Mouse (Mus musculus): ENCODE data around the gene Trim24. TPM values are rescaled to one million over a fixed set of nuclear protein-coding genes. Genes with fewer than 3 reads are reported as not detected.

Trim24 gene
- total RNA-seq, 2 experiments from 2014 or later: 22.5 to 50.1 TPM

- no peak for ATAC-seq (replicated peaks; ENCODE audit: low FRiP score, low TSS enrichment, poor library complexity, severe bottlenecking)
Measured at GRCm38 (mm10) chr6:37858126-37858525, 12.5 kb upstream of the Trim24 start.

- ATAC-seq (replicated peaks; ENCODE audit: low FRiP score, low TSS enrichment, poor library complexity, severe bottlenecking): peak; percentile 91
Measured at GRCm38 (mm10) chr6:37862893-37863292, 7.7 kb upstream of the Trim24 start.

DNA sequence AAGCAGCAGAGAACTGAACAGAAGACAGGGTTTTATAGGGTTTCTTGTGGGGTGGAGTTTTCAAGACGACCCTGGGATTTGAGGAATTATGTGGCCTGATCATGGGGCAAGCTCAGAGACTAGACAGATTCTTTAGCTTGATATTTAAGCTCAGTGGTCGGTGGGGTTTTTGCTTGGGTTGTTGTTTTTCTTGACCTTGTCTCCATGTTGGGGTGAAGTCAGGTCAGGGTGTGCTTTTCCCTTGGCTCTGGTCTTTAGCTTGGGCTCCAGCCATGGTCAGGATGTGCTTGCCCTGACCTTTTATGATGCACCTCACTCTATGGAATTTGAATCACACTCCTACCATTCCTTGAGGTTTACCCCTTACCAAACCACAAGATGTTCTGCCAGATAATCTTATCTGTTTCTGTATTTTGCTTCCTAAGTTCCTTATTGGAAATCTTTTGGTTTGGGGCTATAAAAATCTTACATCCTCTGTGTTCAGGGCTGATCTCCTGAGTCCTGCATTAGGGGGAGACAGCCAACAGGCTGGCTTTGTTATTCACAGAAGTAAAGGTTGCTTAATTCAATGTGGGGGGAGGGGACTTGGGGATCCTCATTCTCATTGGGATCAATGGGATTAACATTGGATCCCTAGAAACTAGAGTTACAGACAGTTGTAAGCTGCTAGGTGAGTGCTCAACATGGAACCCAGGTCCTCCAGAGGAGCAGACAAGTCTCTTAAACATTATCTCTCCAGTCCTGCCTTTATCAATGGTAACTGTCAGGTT lies 6.5 kb upstream of the Trim24 start:
- no peak for ATAC-seq (replicated peaks; ENCODE audit: low FRiP score, low TSS enrichment, poor library complexity, severe bottlenecking)

GRCm38 (mm10) chr6:37871137-37871851 lies 683 bp downstream of the Trim24 start:
- peak; percentile 40 for ATAC-seq (replicated peaks; ENCODE audit: low FRiP score, low TSS enrichment, poor library complexity, severe bottlenecking)

- ATAC-seq (replicated peaks; ENCODE audit: low FRiP score, low TSS enrichment, poor library complexity, severe bottlenecking): no peak
Measured at GRCm38 (mm10) chr6:37872861-37873260, 2.2 kb downstream of the Trim24 start.

- ATAC-seq (replicated peaks; ENCODE audit: low FRiP score, low TSS enrichment, poor library complexity, severe bottlenecking): no peak
Measured at GRCm38 (mm10) chr6:37873731-37874130, 3.1 kb downstream of the Trim24 start.

- no peak for ATAC-seq (replicated peaks; ENCODE audit: low FRiP score, low TSS enrichment, poor library complexity, severe bottlenecking)
Measured at GRCm38 (mm10) chr6:37878206-37878605, 7.6 kb downstream of the Trim24 start.

- no peak for ATAC-seq (replicated peaks; ENCODE audit: low FRiP score, low TSS enrichment, poor library complexity, severe bottlenecking)
Measured at GRCm38 (mm10) chr6:37880586-37880985, 10.0 kb downstream of the Trim24 start.

GRCm38 (mm10) chr6:37893586-37893985 lies 23.0 kb downstream of the Trim24 start:
- no peak for ATAC-seq (replicated peaks; ENCODE audit: low FRiP score, low TSS enrichment, poor library complexity, severe bottlenecking)

- ATAC-seq (replicated peaks; ENCODE audit: low FRiP score, low TSS enrichment, poor library complexity, severe bottlenecking): peak; percentile 83
Measured at GRCm38 (mm10) chr6:37895646-37896435, 25.2 kb downstream of the Trim24 start.

DNA sequence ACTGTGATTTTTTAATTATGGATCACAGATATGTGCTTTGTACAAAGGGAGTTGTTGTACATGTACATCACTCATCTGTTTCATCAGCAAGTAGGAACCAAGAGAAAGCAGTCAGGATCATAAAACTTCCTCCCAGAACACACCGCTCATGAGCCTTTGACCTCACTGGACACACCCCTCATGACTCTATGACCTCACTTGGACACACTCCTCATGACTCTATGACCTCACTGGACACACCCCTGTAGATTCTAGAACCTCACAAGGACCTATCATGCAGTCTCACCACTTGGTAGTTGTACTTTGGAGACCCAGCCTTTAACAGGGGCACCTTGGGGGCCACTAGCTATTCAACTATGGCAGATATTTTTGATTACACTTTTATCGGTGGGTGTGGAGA lies 29.6 kb downstream of the Trim24 start:
- ATAC-seq (replicated peaks; ENCODE audit: low FRiP score, low TSS enrichment, poor library complexity, severe bottlenecking): no peak

DNA sequence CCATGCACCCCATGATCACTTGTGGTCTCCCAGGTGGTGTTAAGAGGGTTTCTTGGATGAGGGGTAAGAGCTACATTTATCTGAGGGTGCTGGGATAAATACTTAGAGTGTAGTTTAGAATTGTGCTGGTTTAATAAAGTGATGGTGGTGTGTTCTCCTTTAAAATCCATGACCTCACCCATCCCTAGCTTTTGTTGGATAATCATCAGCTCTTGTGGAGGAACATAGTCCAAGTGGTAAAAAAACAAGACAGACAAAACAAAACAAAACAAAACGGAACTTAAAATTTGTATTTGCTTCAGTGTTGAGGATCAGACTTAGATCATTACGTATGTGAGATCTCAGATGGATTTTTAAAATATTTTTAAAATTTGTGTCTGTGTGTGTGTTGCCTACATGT lies 31.2 kb downstream of the Trim24 start:
- no peak for ATAC-seq (replicated peaks; ENCODE audit: low FRiP score, low TSS enrichment, poor library complexity, severe bottlenecking)

DNA sequence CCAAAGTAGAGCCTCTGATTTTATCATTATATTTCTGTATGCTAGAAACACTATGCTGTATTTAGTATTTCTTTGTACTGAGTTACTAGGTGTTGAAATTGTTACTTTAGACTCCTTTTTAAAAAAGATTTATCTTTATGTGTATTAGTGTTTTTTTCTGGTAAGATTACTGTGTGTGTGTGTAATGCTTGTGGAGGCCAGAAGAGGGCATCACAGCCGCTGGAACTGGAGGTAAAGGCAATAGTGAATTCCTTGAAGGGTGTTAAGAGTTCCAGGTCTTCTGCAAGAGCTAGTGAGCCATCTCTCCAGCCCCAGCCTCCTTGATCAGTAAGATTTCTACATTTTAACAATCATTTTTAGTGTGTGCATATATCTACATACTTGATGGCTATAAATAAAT lies 33.2 kb downstream of the Trim24 start:
- no peak for ATAC-seq (replicated peaks; ENCODE audit: low FRiP score, low TSS enrichment, poor library complexity, severe bottlenecking)

DNA sequence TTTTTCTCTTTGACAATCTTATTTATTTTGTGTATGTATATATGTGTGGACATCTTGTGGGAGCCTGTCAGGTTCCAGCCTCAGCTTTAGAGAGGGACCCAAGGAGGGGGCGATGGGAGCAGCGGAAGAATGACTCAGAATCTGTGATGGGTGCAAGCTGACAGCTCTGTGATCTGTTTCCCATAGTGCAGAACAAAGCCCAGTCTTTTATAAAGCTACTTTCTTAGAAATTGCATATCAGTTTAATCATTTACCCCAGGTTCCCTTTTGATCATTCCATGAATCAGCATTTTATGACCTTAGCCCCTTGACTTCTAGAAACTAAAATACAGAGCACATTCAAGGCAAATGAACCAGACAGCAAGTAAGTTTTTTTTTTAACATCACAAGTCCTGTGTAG lies 42.9 kb downstream of the Trim24 start:
- no peak for ATAC-seq (replicated peaks; ENCODE audit: low FRiP score, low TSS enrichment, poor library complexity, severe bottlenecking)

DNA sequence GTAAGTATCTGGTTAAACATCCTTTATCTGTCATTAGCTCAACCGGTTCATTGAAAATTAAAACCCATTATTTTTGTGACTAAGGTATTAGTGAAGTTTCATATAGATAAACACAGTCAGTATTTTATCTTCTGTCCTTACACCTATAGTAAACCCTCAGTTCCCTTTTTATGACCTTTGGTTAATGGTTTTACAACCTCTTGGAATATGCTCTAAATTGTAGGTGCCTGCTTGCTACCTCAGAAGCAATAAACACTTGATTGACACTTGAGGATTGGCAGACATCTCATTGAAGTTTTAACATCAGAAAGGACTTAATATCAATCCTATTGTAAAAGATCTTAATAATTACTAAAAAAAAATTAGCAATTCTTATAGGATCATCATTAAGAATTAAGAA lies 54.5 kb downstream of the Trim24 start:
- ATAC-seq (replicated peaks; ENCODE audit: low FRiP score, low TSS enrichment, poor library complexity, severe bottlenecking): no peak

DNA sequence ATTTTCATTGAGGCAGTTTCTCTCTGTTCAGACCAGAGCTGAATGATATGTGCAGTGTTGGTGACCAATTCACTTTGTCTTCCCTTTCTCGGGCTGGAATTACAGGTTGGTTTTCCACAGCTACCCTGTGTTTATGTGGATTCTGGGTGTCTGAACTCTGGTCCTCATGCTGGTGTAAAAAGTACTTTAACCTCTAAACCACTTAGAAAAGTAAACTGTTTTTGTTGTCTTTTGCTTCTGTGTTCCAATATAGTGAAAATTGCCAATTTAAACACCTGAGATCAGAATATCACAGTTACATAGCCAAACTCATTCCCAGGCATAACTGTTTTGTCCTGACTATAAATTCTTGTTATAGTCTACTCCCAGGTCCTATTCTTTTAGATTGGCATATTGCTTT lies 56.1 kb downstream of the Trim24 start:
- no peak for ATAC-seq (replicated peaks; ENCODE audit: low FRiP score, low TSS enrichment, poor library complexity, severe bottlenecking)

GRCm38 (mm10) chr6:37936498-37936897 lies 65.9 kb downstream of the Trim24 start:
- ATAC-seq (replicated peaks; ENCODE audit: low FRiP score, low TSS enrichment, poor library complexity, severe bottlenecking): no peak

GRCm38 (mm10) chr6:37951306-37951705 lies 80.7 kb downstream of the Trim24 start:
- no peak for ATAC-seq (replicated peaks; ENCODE audit: low FRiP score, low TSS enrichment, poor library complexity, severe bottlenecking)

GRCm38 (mm10) chr6:37967386-37967785 lies 96.8 kb downstream of the Trim24 start:
- no peak for ATAC-seq (replicated peaks; ENCODE audit: low FRiP score, low TSS enrichment, poor library complexity, severe bottlenecking)

- ATAC-seq (replicated peaks; ENCODE audit: low FRiP score, low TSS enrichment, poor library complexity, severe bottlenecking): peak; percentile 71
Measured at GRCm38 (mm10) chr6:38007459-38007858, 136.8 kb downstream of the Trim24 start.
